Mouse (Mus musculus): Measurements from ENCODE around the gene Col24a1. TPM values are rescaled to one million over a fixed set of nuclear protein-coding genes. Genes with fewer than 3 reads are reported as not detected.

The Col24a1 gene
- 0.25 and 1.7 TPM in 2 replicates for polyA plus RNA-seq (2012; rRNA removed)

GRCm38 (mm10) chr3:145292337-145293134 is at the start of gene Col24a1:
Gene Col24a1 (plus strand): TSS chr3:145292472.

GRCm38 (mm10) chr3:145575743-145576481 is 283.6 kb downstream of the Col24a1 start, which contains the start of gene Znhit6:
Gene Znhit6 (plus strand): TSS chr3:145576205.

Other genes starting within 250 kb of the Col24a1 start
- gene Clca2, start 193.0 kb upstream of the Col24a1 start, polyA plus RNA-seq (2012; rRNA removed): 0.36 and 0.42 TPM in 2 replicates
- gene Odf2l, start 173.9 kb upstream of the Col24a1 start, polyA plus RNA-seq (2012; rRNA removed): 2.4 and 2.6 TPM in 2 replicates

All from ovary, adult 2 months (tissue).